Mouse (Mus musculus) CH12.LX (cell line): ENCODE results near the gene Cox5b. TPM values are rescaled to one million over a fixed set of nuclear protein-coding genes. Genes with fewer than 3 reads are reported as not detected.

Source experiments
- DNase-seq: peaks from one replicate; pipeline ENCODE4 v3.0.0-alpha.2; 2013; ENCODE audit errors: extremely low read depth
- H3K27ac ChIP-seq: 2 replicates; pipeline ENCODE4 v1.5.1; 2012; ENCODE audit warnings: low read depth, mild to moderate bottlenecking, control low read depth, moderate library complexity; ENCODE audit not compliant: insufficient read depth
- H3K27me3 ChIP-seq: replicated peaks from 2 replicates; pipeline ENCODE3; 2012; ENCODE audit warnings: inconsistent platforms
- H3K36me3 ChIP-seq, 2 experiments: replicated peaks in 1 of 2; 2 replicates each; pipeline versions ENCODE3 to v1.6.1; 2012; ENCODE audit warnings: inconsistent platforms in 1 of 2, low read length in 1 of 2, mild to moderate bottlenecking in 1 of 2, mixed read lengths in 1 of 2, moderate library complexity in 1 of 2; ENCODE audit not compliant: control insufficient read depth in 1 of 2, insufficient read depth in 1 of 2
- H3K4me1 ChIP-seq, 2 experiments: 2 replicates each; pipeline ENCODE4 v1.6.1; 2012; ENCODE audit warnings: inconsistent platforms in 1 of 2, moderate library complexity in 1 of 2; ENCODE audit not compliant: insufficient read depth in 2 of 2, control insufficient read depth in 1 of 2
- H3K4me2 ChIP-seq: 2 replicates; pipeline ENCODE4 v1.6.1; 2012; ENCODE audit warnings: low read depth, mild to moderate bottlenecking, control low read depth; ENCODE audit not compliant: poor library complexity, insufficient read depth, severe bottlenecking
- H3K4me3 ChIP-seq, 3 experiments: fragments of 150-350 bp in 1 of 3; sonication (generic) in 1 of 3; replicated peaks in 1 of 3; 2 replicates each; pipeline versions ENCODE3 to v1.5.1; 2011 to 2012; ENCODE audit warnings: low read depth in 2 of 3, low read length in 2 of 3, mild to moderate bottlenecking in 2 of 3, moderate library complexity in 2 of 3, control low read depth in 1 of 3, improper control_type of control experiment in 1 of 3, inconsistent platforms in 1 of 3, mixed read lengths in 1 of 3; ENCODE audit not compliant: poor library complexity in 1 of 3
- H3K79me2 ChIP-seq: replicated peaks from 2 replicates; pipeline ENCODE4 v1.6.1; 2012; ENCODE audit warnings: mild to moderate bottlenecking, moderate library complexity; ENCODE audit not compliant: control insufficient read depth, poor library complexity, insufficient read depth, severe bottlenecking; ENCODE audit errors: extremely low read depth
- H3K9ac ChIP-seq: 2 replicates; pipeline ENCODE4 v1.6.1; 2012; ENCODE audit warnings: low read depth, mild to moderate bottlenecking, control low read depth, moderate library complexity; ENCODE audit not compliant: insufficient read depth
- H3K9me3 ChIP-seq: replicated peaks from 2 replicates; pipeline ENCODE3; 2012; ENCODE audit warnings: low read length, inconsistent platforms, mixed read lengths
- BHLHE40 ChIP-seq: IDR thresholded peaks from 2 replicates; pipeline ENCODE4 v1.6.1; 2011; ENCODE audit warnings: mild to moderate bottlenecking, low read depth, low read length, improper control_type of control experiment
- CHD1 ChIP-seq: IDR thresholded peaks from 2 replicates; pipeline ENCODE4 v1.6.1; 2012; ENCODE audit warnings: low read depth, low read length, improper control_type of control experiment, inconsistent platforms
- CHD2 ChIP-seq: IDR thresholded peaks from 2 replicates; pipeline ENCODE4 v1.6.1; 2011; ENCODE audit warnings: low read length, improper control_type of control experiment
- EP300 ChIP-seq: IDR thresholded peaks from 2 replicates; pipeline ENCODE4 v1.6.1; 2011; ENCODE audit warnings: low read length, improper control_type of control experiment
- IRF4 ChIP-seq: IDR thresholded peaks from 2 replicates; pipeline ENCODE4 v1.6.1; 2014; ENCODE audit warnings: low read depth, mild to moderate bottlenecking, inconsistent platforms, low read length, improper control_type of control experiment
- JUN ChIP-seq: IDR thresholded peaks from 2 replicates; pipeline ENCODE4 v1.6.1; 2011; ENCODE audit warnings: low read depth, mild to moderate bottlenecking, low read length, improper control_type of control experiment, moderate library complexity; ENCODE audit not compliant: insufficient read depth
- JUND ChIP-seq: conservative IDR thresholded peaks from 2 replicates; pipeline ENCODE4 v1.6.1; 2011; ENCODE audit warnings: low read depth, low read length, improper control_type of control experiment
- MAZ ChIP-seq: IDR thresholded peaks from 2 replicates; pipeline ENCODE4 v1.6.1; 2012; ENCODE audit warnings: low read depth, mild to moderate bottlenecking, inconsistent platforms, low read length, improper control_type of control experiment, moderate library complexity
- MEF2A ChIP-seq: IDR thresholded peaks from 2 replicates; pipeline ENCODE4 v1.6.1; 2014; ENCODE audit warnings: low read depth, mild to moderate bottlenecking, inconsistent platforms, low read length, improper control_type of control experiment, borderline replicate concordance
- MYC ChIP-seq: IDR thresholded peaks from 2 replicates; pipeline ENCODE4 v1.6.1; 2011; ENCODE audit warnings: low read depth, mild to moderate bottlenecking, improper control_type of control experiment, low read length
- NRF1 ChIP-seq: IDR thresholded peaks from 2 replicates; pipeline ENCODE4 v1.6.1; 2014; ENCODE audit warnings: low read depth, mild to moderate bottlenecking, inconsistent platforms, low read length, improper control_type of control experiment, moderate library complexity
- PAX5 ChIP-seq: IDR thresholded peaks from 2 replicates; pipeline ENCODE4 v1.6.1; 2012; ENCODE audit warnings: low read length, inconsistent platforms, mixed read lengths
- POLR2AphosphoS2 ChIP-seq: IDR thresholded peaks from 2 replicates; pipeline ENCODE4 v1.6.1; 2011; ENCODE audit warnings: low read depth, low read length, improper control_type of control experiment
- RCOR1 ChIP-seq: conservative IDR thresholded peaks from 2 replicates; pipeline ENCODE4 v1.6.1; 2012; ENCODE audit warnings: low read depth, mild to moderate bottlenecking, inconsistent platforms, low read length, improper control_type of control experiment
- SMC3 ChIP-seq: IDR thresholded peaks from 2 replicates; pipeline ENCODE4 v1.6.1; 2011; ENCODE audit warnings: low read depth, low read length, improper control_type of control experiment
- TBP ChIP-seq: conservative IDR thresholded peaks from 2 replicates; pipeline ENCODE4 v1.6.1; 2011; ENCODE audit warnings: low read depth, low read length, improper control_type of control experiment
- TCF12 ChIP-seq: IDR thresholded peaks from 2 replicates; pipeline ENCODE4 v1.6.1; 2014; ENCODE audit warnings: low read depth, mild to moderate bottlenecking, inconsistent platforms, low read length, improper control_type of control experiment
- UBTF ChIP-seq: IDR thresholded peaks from 2 replicates; pipeline ENCODE4 v1.6.1; 2012; ENCODE audit warnings: low read depth, mild to moderate bottlenecking, inconsistent platforms, low read length, improper control_type of control experiment, moderate library complexity
- USF1 ChIP-seq: IDR thresholded peaks from 2 replicates; pipeline ENCODE4 v1.6.1; 2014; ENCODE audit warnings: low read depth, mild to moderate bottlenecking, inconsistent platforms, low read length, improper control_type of control experiment
- ZC3H11A ChIP-seq: IDR thresholded peaks from 2 replicates; pipeline ENCODE4 v1.6.1; 2012; ENCODE audit warnings: low read depth, mild to moderate bottlenecking, inconsistent platforms, low read length, improper control_type of control experiment
- ZMIZ1 ChIP-seq: IDR thresholded peaks from 2 replicates; pipeline ENCODE4 v1.6.1; 2012; ENCODE audit warnings: low read depth, mild to moderate bottlenecking, inconsistent platforms, low read length, improper control_type of control experiment
- ZNF384 ChIP-seq: IDR thresholded peaks from 2 replicates; pipeline ENCODE4 v1.6.1; 2012; ENCODE audit warnings: low read depth, low read length, improper control_type of control experiment, inconsistent platforms
- dilution Hi-C: fragments of 300-500 bp; cut with MboI; formaldehyde crosslinking; loops from 2 replicates; pipeline ENCODE4 v1.14.3; 2020; ENCODE audit warnings: low sequenced_read_pairs; ENCODE audit not compliant: extremely low pct_unique_long_range_greater_than_20kb, extremely low pct_ligation_motif_present
- in situ Hi-C: fragments of 300-500 bp; cut with MboI; formaldehyde crosslinking; loops from 3 replicates; pipeline ENCODE4 v1.14.3; 2019; ENCODE audit warnings: low sequenced_read_pairs, low pct_ligation_motif_present, low pct_unique_long_range_greater_than_20kb, mixed read lengths
- polyA plus RNA-seq: library from polyadenylated mRNA; unstranded; fragments of >175 nt; gene quantifications from 2 replicates; pipeline ENCODE4 v1.2.1, GENCODE M21; 2012; ENCODE audit warnings: low read depth; ENCODE audit not compliant: insufficient read length
- total RNA-seq, 2 experiments: library from RNA; depleted of rRNA; stranded (reverse); fragments of 300-350 nt in 1 of 2; fragments of >200 nt in 1 of 2; gene quantifications; 2 replicates each; pipeline ENCODE4 v1.2.3; 2012 to 2014

Gene Cox5b
- total and polyA plus RNA-seq, 3 experiments = 448 to 599 (median 504) TPM

GRCm38 (mm10) chr1:36655039-36655438 lies 36.2 kb upstream of the Cox5b start:
- no peak overlapping the region for H3K4me2 ChIP-seq
- dilution Hi-C loops = no loop called here
- no peak for DNase-seq
- no peaks in the 10 kb centered on the region for H3K9me3 ChIP-seq
- peaks cover 13 to 22% of the 10 kb centered on the region in 2 experiments for H3K4me1 ChIP-seq
- H3K36me3 ChIP-seq = no peaks in the 10 kb centered on the region
- no peaks in the 10 kb centered on the region for H3K27me3 ChIP-seq
- no peaks in the 10 kb centered on the region for H3K79me2 ChIP-seq
- no peak overlapping the region for H3K27ac ChIP-seq
- in situ Hi-C loops = no loop called here
- TF ChIP-seq JUN = no peak
- no peak for TF ChIP-seq ZMIZ1
- no peak for TF ChIP-seq ZNF384
- no peak for TF ChIP-seq ZC3H11A
- TF ChIP-seq CHD1 = no peak
- TF ChIP-seq RCOR1 = no peak
- TF ChIP-seq NRF1 = no peak
- TF ChIP-seq EP300 = no peak
- no peak overlapping the region for H3K9ac ChIP-seq
- no peak overlapping the region for H3K4me3 ChIP-seq

- Histone ChIP-seq H3K4me2 (no peak overlapping the region), H3K4me1 (peaks cover 13 to 22% of the 10 kb centered on the region in 2 experiments), H3K9ac (no peak overlapping the region), H3K36me3 (no peaks in the 10 kb centered on the region), H3K4me3 (no peak overlapping the region), H3K9me3 (no peaks in the 10 kb centered on the region), H3K27me3 (no peaks in the 10 kb centered on the region), H3K27ac (no peak overlapping the region), H3K79me2 (no peaks in the 10 kb centered on the region)
- in situ Hi-C loops = no loop called here
- dilution Hi-C loops = no loop called here
- DNase-seq = no peak
- no peak for TF ChIP-seq ZNF384
- TF ChIP-seq TBP = no peak
Measured at GRCm38 (mm10) chr1:36656233-36656632, 35.0 kb upstream of the Cox5b start.

DNA sequence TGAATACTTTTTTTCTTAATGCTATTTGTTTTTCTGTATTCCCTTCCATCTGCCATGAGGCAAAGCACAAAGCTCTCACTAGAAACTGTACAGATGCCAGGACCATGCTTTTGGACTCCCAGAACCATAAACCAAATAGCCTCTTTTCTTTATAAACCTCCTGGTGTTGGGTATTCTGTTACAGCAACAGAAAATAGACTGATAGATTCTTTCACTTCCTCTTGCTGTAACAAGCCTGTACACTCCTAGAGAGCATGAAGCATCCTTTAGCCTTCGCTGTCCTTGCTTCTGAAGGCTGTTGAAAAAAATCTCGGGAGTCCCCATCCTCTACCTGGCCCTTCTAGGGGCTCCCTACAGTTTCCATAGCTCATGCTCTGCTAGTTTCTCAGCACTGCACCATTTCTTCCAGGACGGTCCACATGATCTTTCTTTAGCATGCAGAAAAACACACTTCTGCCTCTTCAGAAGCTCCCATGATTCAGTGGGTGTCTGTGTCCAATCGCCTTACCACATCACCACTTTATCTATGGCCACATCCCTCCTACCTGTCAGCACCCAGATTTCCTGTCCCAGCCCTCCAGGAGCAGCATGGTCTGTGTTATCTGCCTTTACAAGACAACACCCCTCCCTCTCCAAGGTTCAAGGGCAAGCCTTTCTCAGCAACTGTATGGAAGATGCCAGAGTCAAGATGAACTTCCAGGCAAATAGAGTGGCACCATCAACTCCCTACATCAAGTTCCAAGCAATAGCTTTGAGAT lies 33.4 kb upstream of the Cox5b start:
- Histone ChIP-seq H3K9ac (no peak overlapping the region), H3K79me2 (no peaks in the 10 kb centered on the region), H3K36me3 (no peaks in the 10 kb centered on the region), H3K27me3 (no peaks in the 10 kb centered on the region), H3K4me3 (no peak overlapping the region), H3K9me3 (no peaks in the 10 kb centered on the region), H3K27ac (no peak overlapping the region), H3K4me2 (no peak overlapping the region), H3K4me1 (peaks cover 13 to 22% of the 10 kb centered on the region in 2 experiments)
- DNase-seq = no peak
- in situ Hi-C loops (no loop called here), dilution Hi-C loops (no loop called here)
- TF ChIP-seq BHLHE40 (no peak), ZNF384 (no peak; the same call in 1 of the 2 replicates), CHD2 (no peak), SMC3 (no peak), UBTF (no peak), ZC3H11A (no peak), MEF2A (no peak), JUND (no peak), MAZ (no peak), USF1 (no peak), EP300 (peak; percentile 86), MYC (0 out of 2 replicates have a peak, but pooled peaks have one; percentile 18), TCF12 (0 out of 2 replicates have a peak, but pooled peaks have one; percentile 21), PAX5 (no peak), IRF4 (peak; percentile 83), POLR2AphosphoS2 (no peak)
